Mouse (Mus musculus): ENCODE data around the gene Htt. TPM values are rescaled to one million over a fixed set of nuclear protein-coding genes. Genes with fewer than 3 reads are reported as not detected.

Htt gene
- polyA plus RNA-seq, 1 experiment from 2014 or later = 7.4 TPM

DNA sequence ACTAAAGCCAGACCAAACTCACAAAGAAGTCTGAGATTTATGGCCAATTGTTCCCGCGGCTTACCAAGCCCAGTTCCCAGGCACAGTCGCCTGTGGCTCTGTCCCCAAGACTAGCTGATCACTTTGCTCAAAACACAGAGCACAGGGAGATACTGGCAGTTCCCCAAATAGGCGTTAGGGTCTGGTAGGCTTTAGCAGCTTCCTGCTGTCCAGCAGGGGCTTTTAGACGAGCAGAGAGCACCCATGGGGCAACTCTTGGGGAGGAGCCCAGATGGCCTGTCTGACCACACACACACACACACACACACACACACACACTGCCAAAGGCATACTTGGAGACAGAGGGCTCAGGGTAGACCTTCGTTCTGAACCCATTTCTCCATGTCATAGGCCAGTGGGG lies 161.0 kb downstream of the Htt start:
- H3K36me3 ChIP-seq (ENCODE audit: control insufficient read depth, insufficient read depth, low read length) = no peaks in the 10 kb centered on the region
- H3K4me2 ChIP-seq (ENCODE audit: low read depth, low read length) = no peak overlapping the region
- WGBS = 58% methylated on average over 6 of the region's 6 CpGs
- H3K27me3 ChIP-seq (replicated peaks; ENCODE audit: control insufficient read depth, insufficient read depth, low read length) = no peaks in the 10 kb centered on the region
- no peak for ATAC-seq
- H3K9ac ChIP-seq (ENCODE audit: low read depth, low read length) = no peak overlapping the region
- no peaks in the 10 kb centered on the region for H3K4me1 ChIP-seq (ENCODE audit: control insufficient read depth, insufficient read depth, low read length)
- H3K9me3 ChIP-seq (ENCODE audit: control insufficient read depth, low read length) = no peaks in the 10 kb centered on the region
- H3K27ac ChIP-seq (ENCODE audit: low read length) = no peak overlapping the region
- H3K4me3 ChIP-seq (ENCODE audit: low read length) = no peak overlapping the region

DNA sequence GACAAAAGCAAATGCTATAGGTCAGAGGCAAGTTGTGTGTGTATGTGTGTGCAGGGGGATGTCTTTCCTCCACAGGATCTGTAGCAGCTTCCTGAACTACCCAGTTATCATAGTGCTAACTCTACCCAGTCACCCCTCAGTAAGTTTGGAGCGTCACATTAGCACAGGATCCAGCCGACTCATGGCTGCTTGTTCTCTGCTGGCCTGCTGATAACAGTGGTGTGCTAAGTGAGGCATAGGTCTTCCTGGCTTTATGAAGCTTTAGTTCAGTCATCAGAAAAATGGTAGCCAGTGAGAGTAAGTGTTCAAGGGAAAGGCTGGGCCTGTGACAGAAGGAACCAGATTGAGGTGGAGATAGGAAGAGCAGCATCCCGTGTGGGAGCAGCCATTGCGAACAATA lies 162.4 kb downstream of the Htt start:
- Histone ChIP-seq H3K36me3 (ENCODE audit: control insufficient read depth, insufficient read depth, low read length) (no peaks in the 10 kb centered on the region), H3K4me3 (ENCODE audit: low read length) (no peak overlapping the region), H3K4me2 (ENCODE audit: low read depth, low read length) (no peak overlapping the region), H3K9ac (ENCODE audit: low read depth, low read length) (no peak overlapping the region), H3K9me3 (ENCODE audit: control insufficient read depth, low read length) (no peaks in the 10 kb centered on the region), H3K27ac (ENCODE audit: low read length) (no peak overlapping the region), H3K27me3 (replicated peaks; ENCODE audit: control insufficient read depth, insufficient read depth, low read length) (no peaks in the 10 kb centered on the region), H3K4me1 (ENCODE audit: control insufficient read depth, insufficient read depth, low read length) (no peaks in the 10 kb centered on the region)
- 90% methylated on average over 4 of the region's 4 CpGs for WGBS
- ATAC-seq = no peak

DNA sequence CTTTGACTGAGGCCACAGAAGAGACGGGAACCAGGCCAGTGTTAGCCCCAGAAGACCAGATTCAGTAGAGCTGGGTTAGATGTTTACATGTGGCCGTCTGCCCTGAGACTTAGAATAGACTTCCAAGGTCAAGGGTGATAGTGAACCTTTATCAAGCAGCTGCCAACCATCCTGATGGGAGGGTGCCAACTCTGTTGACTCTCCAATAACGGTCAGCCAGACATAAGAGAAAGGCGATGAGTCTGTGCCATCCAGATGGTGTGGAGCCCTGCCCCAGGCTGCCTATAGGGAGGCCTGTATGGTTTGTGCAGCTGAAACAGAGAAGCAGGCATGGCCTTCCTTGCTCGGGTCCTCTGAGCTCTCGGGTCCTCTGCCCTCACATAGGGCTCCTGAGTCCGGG lies 163.0 kb downstream of the Htt start:
- ATAC-seq = no peak
- H3K4me2 ChIP-seq (ENCODE audit: low read depth, low read length) = no peak overlapping the region
- H3K27ac ChIP-seq (ENCODE audit: low read length) = no peak overlapping the region
- no peaks in the 10 kb centered on the region for H3K27me3 ChIP-seq (replicated peaks; ENCODE audit: control insufficient read depth, insufficient read depth, low read length)
- H3K36me3 ChIP-seq (ENCODE audit: control insufficient read depth, insufficient read depth, low read length) = no peaks in the 10 kb centered on the region
- H3K4me3 ChIP-seq (ENCODE audit: low read length) = no peak overlapping the region
- H3K9me3 ChIP-seq (ENCODE audit: control insufficient read depth, low read length) = no peaks in the 10 kb centered on the region
- WGBS = 73% methylated on average over 7 of the region's 7 CpGs
- H3K9ac ChIP-seq (ENCODE audit: low read depth, low read length) = no peak overlapping the region
- no peaks in the 10 kb centered on the region for H3K4me1 ChIP-seq (ENCODE audit: control insufficient read depth, insufficient read depth, low read length)

DNA sequence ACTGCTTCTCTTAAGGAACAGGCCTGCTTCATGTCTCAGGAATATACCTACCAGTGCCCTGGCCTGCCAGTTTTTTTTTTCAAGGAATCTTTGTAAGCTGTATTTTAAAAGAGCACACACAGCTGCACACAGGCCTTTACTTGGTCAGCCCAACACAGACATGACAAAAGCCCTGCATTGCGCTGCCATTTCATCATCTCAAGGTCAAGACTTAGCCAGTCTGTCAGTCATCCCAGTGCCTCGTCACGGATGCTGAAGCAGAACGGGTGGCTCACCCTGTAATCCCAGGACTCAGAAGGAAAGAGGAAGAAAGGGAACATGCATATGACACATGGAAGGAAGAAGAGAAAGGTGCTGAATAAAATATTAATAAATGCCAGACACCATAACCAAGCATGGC lies 166.1 kb downstream of the Htt start:
- H3K9ac ChIP-seq (ENCODE audit: low read depth, low read length) = no peak overlapping the region
- H3K9me3 ChIP-seq (ENCODE audit: control insufficient read depth, low read length) = no peaks in the 10 kb centered on the region
- no peak overlapping the region for H3K4me2 ChIP-seq (ENCODE audit: low read depth, low read length)
- H3K27me3 ChIP-seq (replicated peaks; ENCODE audit: control insufficient read depth, insufficient read depth, low read length) = no peaks in the 10 kb centered on the region
- peaks cover 2% of the 10 kb centered on the region; the same call in 1 of the 2 replicates for H3K4me1 ChIP-seq (ENCODE audit: control insufficient read depth, insufficient read depth, low read length)
- no peaks in the 10 kb centered on the region for H3K36me3 ChIP-seq (ENCODE audit: control insufficient read depth, insufficient read depth, low read length)
- H3K4me3 ChIP-seq (ENCODE audit: low read length) = no peak overlapping the region
- 88% methylated on average over 4 of the region's 4 CpGs for WGBS
- no peak for ATAC-seq
- H3K27ac ChIP-seq (ENCODE audit: low read length) = no peak overlapping the region

DNA sequence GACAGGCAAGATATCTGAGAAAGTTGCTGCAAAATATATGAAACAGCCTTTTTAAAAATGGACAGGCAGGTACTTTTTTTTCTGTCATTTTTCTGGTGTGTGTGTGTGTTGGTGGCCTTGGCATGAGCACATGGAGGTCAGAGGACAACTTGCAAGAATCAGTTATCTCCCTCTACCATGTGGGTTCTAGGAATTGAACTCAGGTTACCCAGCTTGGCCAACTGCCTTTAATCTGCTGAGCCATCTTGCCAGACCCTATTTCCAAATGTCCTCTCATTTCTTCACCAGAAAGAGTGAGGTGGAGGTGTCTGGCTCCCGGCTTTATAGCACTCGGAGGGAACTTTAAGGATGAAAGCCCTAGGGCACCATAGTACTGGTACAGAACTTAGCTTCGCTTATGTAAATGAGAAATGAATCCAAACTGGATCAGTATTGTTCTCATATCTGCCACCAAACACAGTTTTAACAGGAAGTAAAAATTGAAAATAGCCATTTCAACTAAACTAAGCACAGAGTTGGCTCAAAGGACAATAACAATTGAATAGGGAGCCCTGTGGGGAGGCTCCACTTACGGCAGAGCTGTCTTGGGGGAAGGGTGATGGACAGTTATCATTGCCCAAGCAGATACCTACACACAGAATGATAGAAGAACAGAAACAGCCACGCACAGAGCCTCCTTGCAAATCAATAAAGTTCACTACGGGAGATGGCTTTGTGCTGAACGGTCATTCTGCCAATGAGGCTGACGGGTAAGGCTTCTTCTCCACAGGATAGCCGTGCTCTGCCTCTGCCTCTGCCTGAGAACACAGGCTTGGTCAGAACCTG lies 168.8 kb downstream of the Htt start:
- H3K4me2 ChIP-seq (ENCODE audit: low read depth, low read length) = no peak overlapping the region
- no peaks in the 10 kb centered on the region for H3K36me3 ChIP-seq (ENCODE audit: control insufficient read depth, insufficient read depth, low read length)
- no peaks in the 10 kb centered on the region for H3K9me3 ChIP-seq (ENCODE audit: control insufficient read depth, low read length)
- WGBS = 84% methylated on average over 9 of the region's 9 CpGs
- H3K9ac ChIP-seq (ENCODE audit: low read depth, low read length) = no peak overlapping the region
- peaks cover 2% of the 10 kb centered on the region; the same call in 1 of the 2 replicates for H3K4me1 ChIP-seq (ENCODE audit: control insufficient read depth, insufficient read depth, low read length)
- ATAC-seq = no peak
- no peak overlapping the region for H3K4me3 ChIP-seq (ENCODE audit: low read length)
- H3K27ac ChIP-seq (ENCODE audit: low read length) = no peak overlapping the region
- no peaks in the 10 kb centered on the region for H3K27me3 ChIP-seq (replicated peaks; ENCODE audit: control insufficient read depth, insufficient read depth, low read length)

GRCm38 (mm10) chr5:34931091-34931490 lies 169.6 kb downstream of the Htt start:
- ATAC-seq = no peak
- H3K4me3 ChIP-seq (ENCODE audit: low read length) = no peak overlapping the region
- no peak overlapping the region for H3K4me2 ChIP-seq (ENCODE audit: low read depth, low read length)
- H3K27me3 ChIP-seq (replicated peaks; ENCODE audit: control insufficient read depth, insufficient read depth, low read length) = no peaks in the 10 kb centered on the region
- WGBS = 54% methylated on average over 2 of the region's 2 CpGs
- H3K27ac ChIP-seq (ENCODE audit: low read length) = no peak overlapping the region
- H3K36me3 ChIP-seq (ENCODE audit: control insufficient read depth, insufficient read depth, low read length) = no peaks in the 10 kb centered on the region
- no peak overlapping the region for H3K9ac ChIP-seq (ENCODE audit: low read depth, low read length)
- peaks cover 2% of the 10 kb centered on the region; the same call in 1 of the 2 replicates for H3K4me1 ChIP-seq (ENCODE audit: control insufficient read depth, insufficient read depth, low read length)
- no peaks in the 10 kb centered on the region for H3K9me3 ChIP-seq (ENCODE audit: control insufficient read depth, low read length)

- H3K4me2 ChIP-seq (ENCODE audit: low read depth, low read length) = no peak overlapping the region
- peak overlapping the region; percentile 49 for H3K27ac ChIP-seq (ENCODE audit: low read length)
- ATAC-seq = no peak
- peaks cover 2% of the 10 kb centered on the region; the same call in 1 of the 2 replicates for H3K4me1 ChIP-seq (ENCODE audit: control insufficient read depth, insufficient read depth, low read length)
- no peaks in the 10 kb centered on the region for H3K36me3 ChIP-seq (ENCODE audit: control insufficient read depth, insufficient read depth, low read length)
- 44% methylated on average over 11 of the region's 11 CpGs for WGBS
- no peak overlapping the region for H3K9ac ChIP-seq (ENCODE audit: low read depth, low read length)
- H3K4me3 ChIP-seq (ENCODE audit: low read length) = no peak overlapping the region
- no peaks in the 10 kb centered on the region for H3K27me3 ChIP-seq (replicated peaks; ENCODE audit: control insufficient read depth, insufficient read depth, low read length)
- no peaks in the 10 kb centered on the region for H3K9me3 ChIP-seq (ENCODE audit: control insufficient read depth, low read length)
Measured at GRCm38 (mm10) chr5:34931516-34932457, 170.2 kb downstream of the Htt start.

DNA sequence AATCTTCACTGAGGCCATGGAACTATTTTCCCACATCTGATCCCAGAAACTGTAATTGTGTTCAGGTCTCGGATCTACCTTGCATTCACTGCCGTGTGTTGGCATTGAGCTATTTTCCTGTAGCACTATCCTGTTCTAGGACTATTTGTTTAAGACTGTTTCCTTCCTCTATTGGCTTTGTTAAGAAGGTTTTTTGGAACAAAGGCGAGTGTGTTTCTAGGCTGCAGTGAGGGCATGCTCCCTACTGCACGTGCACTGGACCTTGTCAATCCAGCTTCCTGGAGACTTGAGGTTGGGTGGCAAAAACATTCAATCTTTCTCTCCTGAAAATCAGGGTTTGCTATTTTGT lies 170.9 kb downstream of the Htt start:
- Histone ChIP-seq H3K27me3 (replicated peaks; ENCODE audit: control insufficient read depth, insufficient read depth, low read length) (no peaks in the 10 kb centered on the region), H3K4me1 (ENCODE audit: control insufficient read depth, insufficient read depth, low read length) (peaks cover 2% of the 10 kb centered on the region; the same call in 1 of the 2 replicates), H3K9ac (ENCODE audit: low read depth, low read length) (no peak overlapping the region), H3K36me3 (ENCODE audit: control insufficient read depth, insufficient read depth, low read length) (no peaks in the 10 kb centered on the region), H3K9me3 (ENCODE audit: control insufficient read depth, low read length) (no peaks in the 10 kb centered on the region), H3K4me3 (ENCODE audit: low read length) (no peak overlapping the region), H3K27ac (ENCODE audit: low read length) (peak overlapping the region; percentile 49; the same call in 1 of the 2 replicates), H3K4me2 (ENCODE audit: low read depth, low read length) (no peak overlapping the region)
- WGBS = 41% methylated on average over 4 of the region's 4 CpGs
- ATAC-seq = no peak

- Histone ChIP-seq H3K4me1 (ENCODE audit: control insufficient read depth, insufficient read depth, low read length) (peaks cover 2% of the 10 kb centered on the region; the same call in 1 of the 2 replicates), H3K9me3 (ENCODE audit: control insufficient read depth, low read length) (no peaks in the 10 kb centered on the region), H3K4me2 (ENCODE audit: low read depth, low read length) (no peak overlapping the region), H3K27ac (ENCODE audit: low read length) (no peak overlapping the region), H3K36me3 (ENCODE audit: control insufficient read depth, insufficient read depth, low read length) (no peaks in the 10 kb centered on the region), H3K27me3 (replicated peaks; ENCODE audit: control insufficient read depth, insufficient read depth, low read length) (no peaks in the 10 kb centered on the region), H3K4me3 (ENCODE audit: low read length) (no peak overlapping the region), H3K9ac (ENCODE audit: low read depth, low read length) (no peak overlapping the region)
- ATAC-seq = no peak
- WGBS = 94% methylated on average over 1 of the region's 1 CpGs
Measured at GRCm38 (mm10) chr5:34933461-34933860, 171.9 kb downstream of the Htt start.

Measured in intestine, embryonic 16.5 days (tissue).